Mouse (Mus musculus) ES-Bruce4 (cell line): ENCODE results near the gene Kremen2.

ENCODE experiments used
- CTCF ChIP-seq: IDR thresholded peaks from one replicate; pipeline ENCODE4 v1.8.1; 2011; ENCODE audit warnings: low read depth, low read length
- POLR2A ChIP-seq: IDR thresholded peaks from one replicate; pipeline ENCODE4 v1.8.1; 2011; ENCODE audit warnings: low read length; ENCODE audit not compliant: insufficient read depth

GRCm38 (mm10) chr17:23757581-23757980 is 11.9 kb upstream of the Kremen2 start:
- no peak for TF ChIP-seq POLR2A
- TF ChIP-seq CTCF = no peak
